Mouse (Mus musculus) v-Abl transformed pro-B cells (cell line): ENCODE results near the gene Dmrta2.

Source experiments
- in situ Hi-C, 2 experiments: fragments of 400-800 bp; cut with MboI; formaldehyde crosslinking; loops; one replicate each; pipeline ENCODE4 v1.15.1; 2025; ENCODE audit not compliant: unreplicated experiment in 2 of 2

The Dmrta2 gene

DNA sequence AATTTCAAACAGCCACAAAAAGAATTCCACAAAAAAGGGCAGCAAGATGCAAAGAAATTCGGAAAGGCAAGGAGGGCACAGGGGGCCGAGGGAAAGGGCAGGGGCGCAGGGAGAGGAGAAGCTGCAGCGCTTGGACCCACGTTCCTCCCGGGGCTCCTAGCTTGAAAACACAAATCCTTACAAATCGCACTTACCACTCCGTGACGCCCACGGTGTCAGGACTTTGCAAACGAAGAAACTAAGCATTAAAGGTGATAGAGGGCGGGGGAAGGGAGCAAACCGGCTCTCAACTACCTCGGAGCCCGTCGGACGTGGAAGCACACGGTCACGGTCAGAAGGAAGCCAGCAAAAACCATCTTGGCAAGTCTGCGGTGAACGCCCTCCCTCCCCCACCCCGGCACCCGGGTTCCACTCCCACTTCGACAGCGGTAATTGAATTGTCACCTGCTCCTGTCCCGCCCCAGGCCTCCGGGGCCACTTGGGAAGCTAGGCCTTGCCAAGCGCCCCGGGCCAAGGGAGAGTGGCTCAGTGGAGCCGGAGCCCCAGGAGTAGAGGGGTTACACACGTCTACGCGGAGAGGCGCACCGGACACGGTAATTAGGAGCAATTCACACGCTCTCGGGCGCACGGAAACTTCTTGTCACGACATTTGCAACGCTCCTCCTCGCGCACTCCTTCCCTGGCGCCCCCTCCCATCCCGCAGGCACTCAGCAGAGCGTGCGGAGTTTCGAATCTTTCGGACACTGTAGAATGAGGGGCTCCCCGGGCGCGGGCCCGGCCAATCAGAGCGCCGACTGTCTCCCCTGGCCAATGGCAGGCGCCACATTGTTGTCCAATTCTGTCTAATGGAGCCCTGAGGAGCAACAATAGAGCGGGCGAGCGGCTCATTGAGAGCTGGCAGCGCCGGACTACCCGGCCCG is at the start of gene Dmrta2:
Gene Dmrta2, plus strand, starts transcription at position 906 of the 920 bp plus-strand sequence.
- in situ Hi-C loops = no loop called here

DNA sequence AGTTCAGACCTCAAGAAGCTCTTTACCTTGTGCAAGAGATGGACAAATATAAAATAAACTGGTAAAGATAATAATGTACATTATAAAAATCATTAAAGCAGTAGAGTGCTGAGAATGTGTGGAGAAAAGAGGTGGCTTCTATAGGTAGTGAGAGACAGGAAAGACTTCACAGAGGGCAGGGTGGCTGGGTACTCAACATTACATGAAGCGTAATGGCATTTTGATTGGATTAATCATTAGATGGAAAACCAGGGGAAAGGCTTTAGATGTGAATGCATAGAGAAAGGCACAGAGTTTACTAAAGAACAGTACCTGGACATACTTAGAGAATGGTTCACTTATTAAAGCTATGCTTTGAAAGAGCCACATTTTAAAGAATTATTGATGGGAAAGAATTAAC is 48.8 kb upstream of the Dmrta2 start:
- in situ Hi-C loops = loop anchor here in 1 of 2 experiments (10.0 kb wide), 1 partner anchor 174 kb away; no protein-coding TSS in a partner anchor

- in situ Hi-C loops = loop anchor here in 1 of 2 experiments (5.0 kb wide), 1 partner anchor 173 kb away; no protein-coding TSS in a partner anchor
These were observed 47.4 kb upstream of the Dmrta2 start for GRCm38 (mm10) chr4:109930445-109930844.

DNA sequence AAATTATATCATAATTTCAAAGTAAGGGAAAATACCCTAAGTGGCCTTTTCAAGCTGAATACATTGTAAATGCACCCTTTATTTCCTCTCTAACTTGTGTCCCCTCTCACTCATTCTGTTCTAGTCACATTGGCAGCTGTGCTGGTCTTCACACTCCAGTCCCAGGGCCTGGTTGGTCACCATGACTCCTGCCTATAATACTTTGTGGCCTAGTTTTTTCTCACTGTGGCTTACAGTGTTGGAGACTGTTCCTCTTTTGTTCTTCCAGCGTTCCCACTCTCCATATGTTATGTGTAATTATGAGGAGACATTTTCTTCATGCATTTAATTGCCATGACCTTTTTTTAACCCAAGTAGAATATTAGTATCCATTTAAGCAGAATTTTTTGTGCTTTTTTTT is 46.9 kb upstream of the Dmrta2 start:
- in situ Hi-C loops = loop anchor here in 1 of 2 experiments (5.0 kb wide), 1 partner anchor 174 kb away; no protein-coding TSS in a partner anchor

- in situ Hi-C loops = no loop called here
These were observed 41.3 kb upstream of the Dmrta2 start for GRCm38 (mm10) chr4:109936557-109936956.

- in situ Hi-C loops = no loop called here
These were observed 38.6 kb upstream of the Dmrta2 start for GRCm38 (mm10) chr4:109939291-109939690.

GRCm38 (mm10) chr4:109945554-109945953 is 32.3 kb upstream of the Dmrta2 start:
- in situ Hi-C loops = no loop called here

- in situ Hi-C loops = no loop called here
These were observed 28.5 kb upstream of the Dmrta2 start for GRCm38 (mm10) chr4:109949307-109949706.

DNA sequence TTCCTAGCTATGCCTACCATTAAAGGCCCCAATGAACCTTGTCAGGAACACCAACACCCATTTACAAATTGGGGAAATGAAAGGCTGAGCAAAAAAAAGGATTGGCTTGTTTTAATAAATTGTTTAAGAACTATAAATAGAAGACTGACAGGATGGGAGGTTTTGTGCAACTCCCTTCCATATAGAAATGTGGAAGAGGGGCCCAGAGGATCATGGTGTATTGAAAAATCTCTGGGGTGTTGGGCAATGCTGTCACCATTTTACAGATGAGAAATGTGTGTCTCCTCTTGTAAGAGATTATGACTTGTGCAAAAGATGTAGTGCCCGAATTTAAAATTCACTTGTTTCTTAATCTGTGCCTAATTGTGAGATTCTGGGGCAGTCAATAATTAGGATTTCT is 24.3 kb upstream of the Dmrta2 start:
- in situ Hi-C loops = no loop called here

GRCm38 (mm10) chr4:109960201-109960935 is 17.5 kb upstream of the Dmrta2 start:
- in situ Hi-C loops = no loop called here

- in situ Hi-C loops = no loop called here
These were observed 14.1 kb upstream of the Dmrta2 start for GRCm38 (mm10) chr4:109963570-109964279.

- in situ Hi-C loops = no loop called here
These were observed 8.3 kb upstream of the Dmrta2 start for GRCm38 (mm10) chr4:109969561-109969960.

- in situ Hi-C loops = no loop called here
These were observed 3.7 kb upstream of the Dmrta2 start for GRCm38 (mm10) chr4:109973991-109974654.

GRCm38 (mm10) chr4:109974655-109975380 is 3.0 kb upstream of the Dmrta2 start:
- in situ Hi-C loops = no loop called here

- in situ Hi-C loops = no loop called here
These were observed 2.2 kb upstream of the Dmrta2 start for GRCm38 (mm10) chr4:109975381-109976240.

GRCm38 (mm10) chr4:109976273-109977147 is 1.3 kb upstream of the Dmrta2 start:
- in situ Hi-C loops = no loop called here

DNA sequence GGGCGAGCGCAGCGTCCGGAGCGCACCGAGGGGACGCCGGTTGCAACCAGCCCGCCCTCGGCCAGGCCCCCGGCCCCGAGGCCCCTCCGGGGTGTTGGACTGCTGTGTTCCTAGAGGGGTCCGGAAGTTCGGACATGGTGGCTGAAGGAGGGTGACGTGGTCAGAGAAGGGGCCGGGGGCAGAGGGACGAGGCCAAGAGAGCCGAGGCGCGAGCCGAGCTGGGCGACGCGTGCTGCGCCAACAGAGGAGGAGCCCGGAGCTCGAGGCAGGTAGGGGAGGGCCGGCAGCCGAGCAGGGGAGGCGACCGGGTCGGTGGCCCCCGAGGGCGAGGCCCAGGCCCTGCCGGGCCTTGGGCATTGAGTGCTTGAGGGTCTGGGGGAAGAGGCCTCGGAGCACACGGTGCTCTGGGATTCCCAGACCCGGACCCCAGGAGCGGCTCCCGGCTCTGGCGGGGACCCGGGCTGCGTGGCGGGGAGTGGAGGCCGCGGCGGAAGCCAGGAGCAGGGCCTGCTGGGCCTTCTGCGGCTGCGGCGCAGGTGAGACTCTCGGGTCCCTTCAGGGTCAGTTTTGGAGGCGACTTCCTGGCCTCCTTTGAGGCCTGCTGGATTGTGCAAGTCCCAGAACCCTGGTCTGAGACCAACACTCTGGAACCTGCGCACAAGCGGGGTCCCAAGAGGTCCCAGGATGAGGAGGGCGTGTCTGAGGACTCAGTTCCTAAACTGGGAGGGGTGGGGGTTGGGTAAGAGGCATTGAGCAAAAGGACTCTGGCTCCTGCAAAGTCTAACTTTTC is 410 bp downstream of the Dmrta2 start:
- in situ Hi-C loops = no loop called here
